Mouse (Mus musculus) intestine, embryonic 14.5 days (tissue): ENCODE measurements around the gene Gabpb2. TPM values are rescaled to one million over a fixed set of nuclear protein-coding genes. Genes with fewer than 3 reads are reported as not detected.

Source experiments
- ATAC-seq: fragments of 200-750 bp; cut with Nextera tagmentation; replicated peaks from 2 replicates; pipeline ENCODE4 v1.8.0; 2017; ENCODE audit warnings: low read depth, moderate number of reproducible peaks, moderate TSS enrichment, moderate library complexity; ENCODE audit not compliant: low FRiP score, low TSS enrichment
- DNase-seq: peaks from one replicate; pipeline ENCODE4 v3.0.0-alpha.2; 2018; ENCODE audit warnings: low spot score
- H3K27ac ChIP-seq: fragments of 300-500 bp; sonication (generic); 2 replicates; pipeline ENCODE4 v1.5.1; 2014; ENCODE audit warnings: low read depth, mild to moderate bottlenecking, control low read depth
- H3K27me3 ChIP-seq: fragments of 300-500 bp; sonication (generic); replicated peaks from 2 replicates; pipeline ENCODE4 v1.6.1; 2014; ENCODE audit warnings: low read length, control low read depth; ENCODE audit not compliant: control insufficient read depth, insufficient read depth
- H3K36me3 ChIP-seq: fragments of 300-500 bp; sonication (generic); 2 replicates; pipeline ENCODE4 v1.6.1; 2014; ENCODE audit warnings: low read length, control low read depth; ENCODE audit not compliant: control insufficient read depth, insufficient read depth
- H3K4me1 ChIP-seq: fragments of 300-500 bp; sonication (generic); replicated peaks from 2 replicates; pipeline ENCODE4 v1.6.1; 2014; ENCODE audit warnings: low read length, control low read depth, mixed read lengths; ENCODE audit not compliant: control insufficient read depth, insufficient read depth
- H3K4me2 ChIP-seq: fragments of 300-500 bp; sonication (generic); 2 replicates; pipeline ENCODE4 v1.6.1; 2014; ENCODE audit warnings: low read length
- H3K4me3 ChIP-seq: fragments of 300-500 bp; sonication (generic); 2 replicates; pipeline ENCODE4 v1.5.1; 2014; ENCODE audit warnings: low read depth, low read length, control low read depth, mixed read lengths
- H3K9ac ChIP-seq: fragments of 300-500 bp; sonication (generic); 2 replicates; pipeline ENCODE4 v1.6.1; 2014; ENCODE audit warnings: mild to moderate bottlenecking, low read length
- H3K9me3 ChIP-seq: fragments of 300-500 bp; sonication (generic); 2 replicates; pipeline ENCODE4 v1.6.1; 2016; ENCODE audit warnings: low read length, control low read depth; ENCODE audit not compliant: control insufficient read depth
- WGBS: fragments of 180-500 bp; shearing (Covaris S2); extraction: QIAGEN DNeasy Blood & Tissue Kit; methylation state at CpG from one replicate; pipeline ENCODE4 v1.1.7; 2014; 5-methylcytosine and 5-hydroxymethylcytosine counted together
- polyA plus RNA-seq: library from polyadenylated mRNA; unstranded; fragments of >200 nt; fragmentation: Nextera tagmentation; extraction: Ambion mirVana; gene quantifications from 2 replicates; pipeline ENCODE4 v1.2.1, GENCODE M21; 2014

The Gabpb2 gene
- polyA plus RNA-seq, 1 experiment from 2014 or later, result 10.9 TPM

GRCm38 (mm10) chr3:95186888-95187287 lies 30.8 kb downstream of the Gabpb2 start:
- Histone ChIP-seq H3K36me3 (peaks cover 76% of the 10 kb centered on the region), H3K27me3 (no peaks in the 10 kb centered on the region), H3K27ac (no peak overlapping the region), H3K4me2 (no peak overlapping the region), H3K4me3 (no peak overlapping the region), H3K4me1 (no peaks in the 10 kb centered on the region), H3K9me3 (no peaks in the 10 kb centered on the region), H3K9ac (no peak overlapping the region)
- DNase-seq, result no peak
- WGBS, result 91% methylated on average over 6 of the region's 6 CpGs
- ATAC-seq, result no peak

GRCm38 (mm10) chr3:95186100-95186499 lies 31.6 kb downstream of the Gabpb2 start:
- Histone ChIP-seq H3K27ac (no peak overlapping the region), H3K9me3 (no peaks in the 10 kb centered on the region), H3K4me2 (no peak overlapping the region), H3K27me3 (no peaks in the 10 kb centered on the region), H3K36me3 (peaks cover 74% of the 10 kb centered on the region), H3K4me1 (no peaks in the 10 kb centered on the region), H3K9ac (no peak overlapping the region), H3K4me3 (no peak overlapping the region)
- WGBS, result 93% methylated on average over 2 of the region's 2 CpGs
- DNase-seq (no peak), ATAC-seq (no peak)

GRCm38 (mm10) chr3:95184796-95185577 lies 32.7 kb downstream of the Gabpb2 start:
- H3K27ac ChIP-seq, result no peak overlapping the region
- no peak overlapping the region for H3K4me3 ChIP-seq
- H3K4me2 ChIP-seq, result no peak overlapping the region
- H3K4me1 ChIP-seq, result no peaks in the 10 kb centered on the region
- H3K9me3 ChIP-seq, result no peaks in the 10 kb centered on the region
- H3K9ac ChIP-seq, result no peak overlapping the region
- 87% methylated on average over 9 of the region's 9 CpGs for WGBS
- peaks cover 67% of the 10 kb centered on the region for H3K36me3 ChIP-seq
- DNase-seq (no peak), ATAC-seq (no peak)
- H3K27me3 ChIP-seq, result no peaks in the 10 kb centered on the region

GRCm38 (mm10) chr3:95181841-95182240 lies 35.9 kb downstream of the Gabpb2 start:
- H3K27ac ChIP-seq, result no peak overlapping the region
- H3K27me3 ChIP-seq, result no peaks in the 10 kb centered on the region
- peaks cover 36% of the 10 kb centered on the region for H3K36me3 ChIP-seq
- H3K9me3 ChIP-seq, result no peaks in the 10 kb centered on the region
- no peak for ATAC-seq
- H3K4me3 ChIP-seq, result no peak overlapping the region
- 60% methylated on average over 1 of the region's 1 CpGs for WGBS
- no peak overlapping the region for H3K9ac ChIP-seq
- no peaks in the 10 kb centered on the region for H3K4me1 ChIP-seq
- no peak for DNase-seq
- H3K4me2 ChIP-seq, result no peak overlapping the region

- Histone ChIP-seq H3K27me3 (no peaks in the 10 kb centered on the region; the same call in 1 of the 2 replicates), H3K4me3 (no peak overlapping the region), H3K27ac (no peak overlapping the region), H3K4me2 (no peak overlapping the region), H3K9me3 (no peaks in the 10 kb centered on the region), H3K36me3 (peaks cover 18% of the 10 kb centered on the region), H3K4me1 (no peaks in the 10 kb centered on the region), H3K9ac (no peak overlapping the region)
- DNase-seq, result no peak
- WGBS, result 62% methylated on average over 3 of the region's 3 CpGs
- no peak for ATAC-seq
Observed at GRCm38 (mm10) chr3:95179890-95180289, 37.8 kb downstream of the Gabpb2 start.

- peaks cover 3% of the 10 kb centered on the region; the same call in 1 of the 2 replicates for H3K27me3 ChIP-seq
- ATAC-seq (no peak), DNase-seq (no peak)
- H3K9me3 ChIP-seq, result no peaks in the 10 kb centered on the region
- no peak overlapping the region for H3K9ac ChIP-seq
- no peak overlapping the region for H3K4me2 ChIP-seq
- no peaks in the 10 kb centered on the region for H3K4me1 ChIP-seq
- no peak overlapping the region for H3K4me3 ChIP-seq
- 85% methylated on average over 5 of the region's 5 CpGs for WGBS
- H3K36me3 ChIP-seq, result peaks cover 8% of the 10 kb centered on the region; the same call in 1 of the 2 replicates
- no peak overlapping the region for H3K27ac ChIP-seq
Observed at GRCm38 (mm10) chr3:95178948-95179347, 38.8 kb downstream of the Gabpb2 start.

GRCm38 (mm10) chr3:95177583-95177982 lies 40.1 kb downstream of the Gabpb2 start:
- ATAC-seq (no peak), DNase-seq (no peak)
- H3K9me3 ChIP-seq, result no peaks in the 10 kb centered on the region
- 54% methylated on average over 6 of the region's 6 CpGs for WGBS
- H3K27me3 ChIP-seq, result peaks cover 15% of the 10 kb centered on the region
- peaks cover 2% of the 10 kb centered on the region; the same call in 1 of the 2 replicates for H3K36me3 ChIP-seq
- H3K4me3 ChIP-seq, result no peak overlapping the region
- no peak overlapping the region for H3K4me2 ChIP-seq
- H3K4me1 ChIP-seq, result no peaks in the 10 kb centered on the region; the same call in 1 of the 2 replicates
- H3K9ac ChIP-seq, result no peak overlapping the region
- H3K27ac ChIP-seq, result no peak overlapping the region

- 75% methylated on average over 3 of the region's 3 CpGs for WGBS
- DNase-seq (no peak), ATAC-seq (no peak)
- H3K27me3 ChIP-seq, result peaks cover 26% of the 10 kb centered on the region
- H3K9ac ChIP-seq, result no peak overlapping the region
- H3K4me1 ChIP-seq, result no peaks in the 10 kb centered on the region; the same call in 1 of the 2 replicates
- no peaks in the 10 kb centered on the region for H3K9me3 ChIP-seq
- H3K36me3 ChIP-seq, result peaks cover 12% of the 10 kb centered on the region; the same call in 1 of the 2 replicates
- no peak overlapping the region for H3K4me2 ChIP-seq
- no peak overlapping the region for H3K4me3 ChIP-seq
- H3K27ac ChIP-seq, result no peak overlapping the region
Observed at GRCm38 (mm10) chr3:95176500-95176899, 41.2 kb downstream of the Gabpb2 start.
